Mouse (Mus musculus) thymus, adult 18-20 months (tissue): ENCODE results near the gene Limd2.

ENCODE experiments used
- DNase-seq, 2 experiments: peaks; one replicate each; pipeline ENCODE4 v3.0.0; 2022; ENCODE audit warnings: mixed read lengths in 2 of 2

Limd2 gene

GRCm38 (mm10) chr11:106124784-106125183, 35.9 kb downstream of the Limd2 start:
- no peak for DNase-seq

GRCm38 (mm10) chr11:106122736-106123135, 37.9 kb downstream of the Limd2 start:
- peak; percentile 5 to 32 for DNase-seq

DNA sequence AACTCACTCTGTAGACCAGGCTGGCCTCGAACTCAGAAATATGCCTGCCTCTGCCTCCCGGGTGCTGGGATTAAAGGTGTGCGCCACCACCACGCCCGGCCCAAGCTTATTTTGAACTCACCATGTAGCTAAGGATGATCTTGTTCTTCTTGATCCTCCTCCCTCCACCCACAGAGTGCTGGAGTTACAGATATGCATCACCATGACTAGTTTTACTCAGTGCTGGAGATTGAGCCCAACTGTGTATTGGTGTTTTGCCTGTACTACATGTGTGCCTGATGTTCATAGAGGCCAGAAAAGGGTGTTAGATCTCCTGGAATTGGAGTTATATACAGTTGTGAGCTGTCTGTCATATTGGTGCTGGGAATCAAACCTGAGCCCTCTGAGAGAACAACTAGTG, 38.4 kb downstream of the Limd2 start:
- no peak for DNase-seq

DNA sequence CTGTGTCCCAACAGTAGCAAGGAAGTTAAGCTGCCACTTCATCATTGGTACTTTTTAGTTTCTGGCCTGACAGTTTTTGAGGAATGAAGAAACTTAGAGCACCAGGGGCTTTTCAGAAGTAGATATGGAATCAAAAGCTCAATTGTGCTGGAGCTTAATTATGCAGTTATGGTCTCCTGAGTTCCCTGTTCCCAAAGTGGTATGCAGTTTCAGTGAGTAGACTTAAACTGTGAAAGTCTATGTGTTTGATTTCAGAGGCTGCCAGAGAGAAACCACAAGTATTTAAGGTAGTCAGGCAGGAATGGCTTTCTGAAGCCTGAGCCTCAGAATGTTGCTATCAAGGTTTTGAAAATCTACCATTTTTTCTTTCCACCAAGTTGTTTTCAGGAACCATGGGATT, 49.0 kb downstream of the Limd2 start:
- no peak for DNase-seq
